Mouse (Mus musculus) heart, adult 2 months (tissue): ENCODE results near the gene Hectd3.

Experiments used
- CTCF ChIP-seq: fragments of 200-600 bp; IDR thresholded peaks from 2 replicates; pipeline ENCODE4 v1.8.1; 2022; ENCODE audit warnings: antibody characterized with exemption, mild to moderate bottlenecking, moderate library complexity
- EP300 ChIP-seq: fragments of 200-500 bp; IDR thresholded peaks from 2 replicates; pipeline ENCODE4 v1.6.1; 2011; ENCODE audit warnings: low read depth, low read length, control low read depth; ENCODE audit not compliant: insufficient read depth
- POLR2A ChIP-seq: fragments of 200-500 bp; IDR thresholded peaks from 2 replicates; pipeline ENCODE4 v1.6.1; 2011; ENCODE audit warnings: mild to moderate bottlenecking, low read depth, low read length, control low read depth; ENCODE audit not compliant: insufficient read depth

DNA sequence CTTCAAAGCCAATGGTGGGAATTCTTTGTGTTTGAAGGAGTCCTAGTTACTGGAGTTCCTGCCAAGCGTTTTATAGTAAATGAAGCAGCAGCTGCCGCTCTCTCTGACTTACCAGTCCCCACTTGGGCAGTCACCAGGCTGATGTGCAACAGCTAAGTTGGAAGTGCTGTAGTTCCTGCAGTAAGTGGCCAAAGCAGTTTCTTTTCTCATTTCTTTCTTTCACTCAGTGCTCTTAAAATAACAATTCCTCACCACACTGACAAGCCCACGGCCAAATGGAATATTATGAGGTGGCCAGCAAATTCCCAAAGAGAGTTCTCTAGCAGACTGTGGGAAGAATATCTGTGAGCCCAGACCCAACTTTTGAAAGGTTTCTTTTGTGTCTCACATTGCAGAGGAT lies 11.9 kb downstream of the Hectd3 start:
- TF ChIP-seq POLR2A, result no peak
- no peak for TF ChIP-seq CTCF
- no peak for TF ChIP-seq EP300
